Comparison of ENCODE assay signal across 8 mouse cellular contexts in the genomic region with DNA sequence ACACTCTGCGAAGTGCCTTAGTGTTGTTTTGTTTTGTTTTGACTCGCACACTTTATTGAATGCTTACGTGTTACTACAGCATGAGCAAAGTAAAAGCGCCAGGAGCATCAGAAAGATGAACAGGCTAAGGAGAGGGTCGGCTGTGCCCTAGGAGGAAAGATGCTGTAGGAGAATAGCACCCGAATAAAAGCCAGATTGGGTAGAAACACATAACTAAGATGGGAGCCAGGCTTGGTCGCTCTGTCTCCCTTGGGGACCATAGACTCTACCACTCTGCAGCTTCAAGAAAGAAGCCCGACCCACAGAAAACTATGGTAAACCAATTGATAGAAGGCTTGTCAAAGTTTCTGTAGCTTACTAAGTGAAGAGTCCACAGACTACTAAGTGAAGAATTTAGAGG. TPM values are rescaled to one million over a fixed set of nuclear protein-coding genes. Genes with fewer than 3 reads are reported as not detected.
A peak's percentile ranks its signal among the peaks of the same experiment; 100 is the strongest.
DNase-seq lines count a peak whose midpoint lies in the region; ATAC-seq and TF ChIP-seq lines count a peak whose summit lies in the region.

No protein-coding gene starts in this region.

- H3K36me3 ChIP-seq in kidney, postnatal 0 days (ENCODE audit: insufficient read depth, low read length): 0 out of 2 replicates have a peak, but pooled peaks cover 6% of the 10 kb centered on the region
- peaks cover 9% of the 10 kb centered on the region for H3K36me3 ChIP-seq in hindbrain, embryonic 13.5 days
- H3K36me3 ChIP-seq in midbrain, embryonic 12.5 days: peaks cover 9% of the 10 kb centered on the region; the same call in 1 of the 2 replicates

- 6% methylated on average over 8 of the region's 8 CpGs for WGBS in kidney, postnatal 0 days
- WGBS in hindbrain, embryonic 13.5 days: 11% methylated on average over 8 of the region's 8 CpGs
- 16% methylated on average over 8 of the region's 8 CpGs for whole genome bisulfite sequencing in midbrain, embryonic 12.5 days

- peak; percentile 33 for DNase-seq in kidney, postnatal 0 days (ENCODE audit: low spot score)
- no peak for DNase-seq in kidney, postnatal 10 days
- no peak for DNase-seq in thymus, postnatal 0 days (ENCODE audit: low spot score)
- DNase-seq in layer of hippocampus, adult 11-12 months (ENCODE audit: low spot score): no peak
- no peak for DNase-seq in cerebellum, adult 8-10 months

- peak; percentile 8; the same call in 1 of the 2 replicates for ATAC-seq in kidney, postnatal 0 days (replicated peaks; ENCODE audit: low FRiP score, low read depth)
- ATAC-seq in hindbrain, embryonic 13.5 days (ENCODE audit: low FRiP score): peak; percentile 40
- ATAC-seq in midbrain, embryonic 12.5 days (ENCODE audit: low FRiP score, low read depth): peak; percentile 50

- no peak for TF ChIP-seq CTCF in kidney, postnatal 0 days (IDR thresholded peaks at IDR 0.05; ENCODE audit: low read depth)

- H3K9ac ChIP-seq in kidney, postnatal 0 days (ENCODE audit: low read depth, low read length): peak overlapping the region; percentile 64
- peak overlapping the region; percentile 89 for H3K9ac ChIP-seq in hindbrain, embryonic 13.5 days
- peak overlapping the region; percentile 81 for H3K9ac ChIP-seq in midbrain, embryonic 12.5 days (replicated peaks)

- peak overlapping the region; percentile 84 for H3K27ac ChIP-seq in kidney, postnatal 0 days
- H3K27ac ChIP-seq in brown adipose tissue, adult 24 weeks (replicated peaks; ENCODE audit: low read depth, low read length): no peak overlapping the region
- peak overlapping the region; percentile 77 for H3K27ac ChIP-seq in hindbrain, embryonic 13.5 days
- peak overlapping the region; percentile 4; the same call in 1 of the 2 replicates for H3K27ac ChIP-seq in midbrain, embryonic 12.5 days (replicated peaks)

- H3K4me2 ChIP-seq in kidney, postnatal 0 days (ENCODE audit: low read length): peak overlapping the region; percentile 76
- peak overlapping the region; percentile 93 for H3K4me2 ChIP-seq in hindbrain, embryonic 13.5 days
- peak overlapping the region; percentile 88 for H3K4me2 ChIP-seq in midbrain, embryonic 12.5 days (replicated peaks)

- peaks cover 8% of the 10 kb centered on the region; the same call in 1 of the 2 replicates for H3K4me1 ChIP-seq in kidney, postnatal 0 days (replicated peaks; ENCODE audit: insufficient read depth, low read length)
- H3K4me1 ChIP-seq in brown adipose tissue, adult 24 weeks (ENCODE audit: control insufficient read depth, insufficient read depth, insufficient read length, low read length): peaks cover 8% of the 10 kb centered on the region
- peaks cover 24% of the 10 kb centered on the region for H3K4me1 ChIP-seq in hindbrain, embryonic 13.5 days (replicated peaks)
- peaks cover 14% of the 10 kb centered on the region for H3K4me1 ChIP-seq in midbrain, embryonic 12.5 days

- no peaks in the 10 kb centered on the region for H3K27me3 ChIP-seq in kidney, postnatal 0 days (ENCODE audit: insufficient read depth, low read length)
- H3K27me3 ChIP-seq in hindbrain, embryonic 13.5 days: no peaks in the 10 kb centered on the region
- H3K27me3 ChIP-seq in midbrain, embryonic 12.5 days: no peaks in the 10 kb centered on the region

- H3K4me3 ChIP-seq in kidney, postnatal 0 days (replicated peaks; ENCODE audit: low read depth, low read length): peak overlapping the region; percentile 63
- peak overlapping the region; percentile 47 for H3K4me3 ChIP-seq in brown adipose tissue, adult 24 weeks (ENCODE audit: insufficient read depth, low read depth, low read length)
- H3K4me3 ChIP-seq in hindbrain, embryonic 13.5 days: peak overlapping the region; percentile 74
- H3K4me3 ChIP-seq in midbrain, embryonic 12.5 days: peak overlapping the region; percentile 68

- no peaks in the 10 kb centered on the region for H3K9me3 ChIP-seq in kidney, postnatal 0 days (replicated peaks; ENCODE audit: low read length)
- H3K9me3 ChIP-seq in hindbrain, embryonic 13.5 days: no peaks in the 10 kb centered on the region
- H3K9me3 ChIP-seq in midbrain, embryonic 12.5 days: no peaks in the 10 kb centered on the region

RNA-seq across cellular contexts. Expression of gene Mccc2, which starts 0.5 kb away (rescaled TPM):
- 73.4 and 77.8 TPM in 2 replicates for polyA plus RNA-seq in kidney, postnatal 0 days (2015; fragmentation: Nextera tagmentation; extraction: Ambion mirVana)
- polyA plus RNA-seq in brown adipose tissue, adult 24 weeks (2012; ENCODE audit: insufficient read depth, insufficient read length, missing spikeins): 128 and 167 TPM in 2 replicates
- polyA plus RNA-seq in hindbrain, embryonic 13.5 days (2015; fragmentation: Nextera tagmentation; extraction: Ambion mirVana): 32.5 and 34.2 TPM in 2 replicates
- polyA plus RNA-seq in midbrain, embryonic 12.5 days (2016; fragmentation: Nextera tagmentation; extraction: Ambion mirVana): 31.3 and 34.7 TPM in 2 replicates
- 16.2 and 18.5 TPM in 2 replicates for polyA plus RNA-seq in thymus, postnatal 0 days (2015; fragmentation: Nextera tagmentation; extraction: Ambion mirVana)
